Mouse (Mus musculus) brain, embryonic 14.5 days (tissue): ENCODE measurements around the gene Erfe.

Experiments used
- CTCF ChIP-seq: fragments of 200-500 bp; IDR thresholded peaks from 2 replicates; pipeline ENCODE4 v1.5.1; 2012; ENCODE audit warnings: inconsistent platforms, mild to moderate bottlenecking, moderate library complexity, borderline replicate concordance; ENCODE audit not compliant: insufficient read depth, insufficient read length; ENCODE audit errors: extremely low read depth
- POLR2A ChIP-seq: fragments of 200-500 bp; IDR thresholded peaks from 2 replicates; pipeline ENCODE4 v1.6.1; 2012; ENCODE audit warnings: mild to moderate bottlenecking, inconsistent platforms, borderline replicate concordance; ENCODE audit not compliant: poor library complexity, insufficient read depth, insufficient read length, severe bottlenecking; ENCODE audit errors: extremely low read depth

DNA sequence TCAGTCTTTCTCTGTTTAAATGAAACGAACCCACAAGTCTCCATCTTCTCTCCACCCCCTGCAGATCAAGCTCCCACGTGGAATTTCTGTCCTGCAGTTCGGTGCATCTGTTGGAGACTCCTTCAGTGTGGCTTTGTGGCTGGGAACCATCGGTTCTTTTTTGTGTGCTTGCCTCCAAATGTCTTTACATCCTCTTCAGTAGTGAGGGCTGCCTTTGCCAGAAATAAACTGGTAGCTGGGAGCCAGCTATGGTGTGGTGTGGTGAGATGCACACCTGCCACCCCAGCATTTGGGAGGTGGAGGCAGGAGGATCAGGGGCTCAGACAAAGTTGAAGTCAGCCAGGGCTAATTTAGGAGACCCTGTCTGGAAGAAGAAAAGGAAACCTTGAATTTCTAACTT is 34.1 kb upstream of the Erfe start:
- TF ChIP-seq CTCF: no peak
- no peak for TF ChIP-seq POLR2A
